Mouse (Mus musculus) urinary bladder, postnatal 36 days (tissue): Measurements from ENCODE around the gene Tas2r125.
"Not testable (repeated sequence)": the region's sequence is repeated elsewhere in the genome, so short reads cannot be mapped to it uniquely, and the experiment has no call there.

Experiments used
- DNase-seq, 2 experiments: peaks; one replicate each; pipeline ENCODE4 v3.0.0; 2022; ENCODE audit warnings: low spot score in 2 of 2, mixed read lengths in 1 of 2

Gene Tas2r125

DNA sequence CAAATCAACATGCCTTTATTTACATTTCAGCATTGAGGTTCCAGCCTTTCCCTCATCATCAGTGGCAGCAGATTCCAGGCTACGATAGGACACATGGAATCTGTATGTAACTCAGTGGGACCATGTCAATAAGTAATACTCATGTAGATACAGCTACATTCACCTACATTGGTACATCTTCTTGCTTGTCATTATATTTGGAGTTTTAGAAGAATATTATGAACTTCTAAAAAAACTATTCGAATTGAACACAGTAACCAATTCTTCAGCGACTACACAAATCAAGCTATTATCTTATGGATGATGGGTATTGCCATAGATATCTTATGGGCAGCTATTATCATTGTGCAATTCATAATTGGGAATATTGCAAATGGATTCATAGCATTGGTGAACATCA lies at the start of gene Tas2r125:
TSS of gene Tas2r125 (plus strand) at position 301 of the 400 bp plus-strand sequence.
- DNase-seq: no peak

DNA sequence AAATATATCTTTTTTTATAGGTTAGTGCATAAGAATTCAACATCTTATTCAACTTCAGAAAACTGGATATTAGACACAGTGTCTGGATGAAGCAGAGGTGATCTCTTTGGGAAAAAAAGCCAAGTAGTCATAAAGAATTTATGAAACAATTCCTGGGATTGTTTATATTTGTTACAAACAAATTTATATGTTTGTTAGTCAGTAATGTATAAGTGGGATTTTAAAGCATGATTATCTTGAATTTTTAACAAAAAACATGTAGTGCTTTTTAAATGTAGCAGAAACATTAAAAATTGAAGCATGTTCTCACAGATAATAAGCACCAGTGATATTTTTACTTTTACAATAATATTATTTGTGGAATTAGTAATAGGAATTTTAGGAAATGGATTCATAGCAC lies 41.7 kb upstream of the Tas2r125 start, which contains the start of gene Tas2r110:
TSS of gene Tas2r110 (plus strand) at position 301 of the 400 bp plus-strand sequence.
- DNase-seq: no peak

DNA sequence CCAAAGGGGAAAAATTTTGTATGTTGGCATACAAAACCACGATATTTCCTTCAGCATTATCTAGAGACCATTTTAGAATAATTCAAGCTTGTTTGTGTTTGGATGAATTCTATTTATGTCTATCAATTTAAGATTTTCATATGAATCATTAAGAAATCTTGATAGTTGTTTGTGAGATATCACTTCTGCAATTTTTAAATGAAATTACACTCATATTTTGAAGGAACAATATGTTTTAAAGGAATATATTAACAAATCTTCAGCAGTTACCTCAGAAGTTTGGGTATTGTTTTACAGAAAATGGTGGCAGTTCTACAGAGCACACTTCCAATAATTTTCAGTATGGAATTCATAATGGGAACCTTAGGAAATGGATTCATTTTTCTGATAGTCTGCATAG lies 16.7 kb upstream of the Tas2r125 start, which contains the start of gene Tas2r113:
TSS of gene Tas2r113 (plus strand) at position 301 of the 400 bp plus-strand sequence.
- DNase-seq: no peak

DNA sequence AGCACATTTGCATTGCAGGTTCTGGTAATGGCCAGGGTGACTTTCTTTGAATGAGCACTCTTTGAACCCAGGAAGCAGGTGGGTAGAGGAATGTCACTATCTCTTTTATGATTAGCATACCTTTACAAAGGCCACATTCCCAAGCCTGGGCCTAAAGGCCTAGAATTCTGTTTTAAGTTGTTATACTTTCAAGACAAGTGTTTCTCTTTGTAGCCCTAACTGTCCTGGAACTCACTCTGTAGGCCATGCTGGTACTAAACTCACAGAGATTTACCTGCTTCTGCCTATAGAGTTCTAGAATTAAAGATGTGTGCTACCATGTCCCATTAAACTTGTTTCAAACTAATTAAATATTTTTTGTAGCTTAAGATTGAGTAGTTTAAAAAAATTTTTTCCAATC lies 31.9 kb downstream of the Tas2r125 start:
- not testable (repeated sequence) for DNase-seq

DNA sequence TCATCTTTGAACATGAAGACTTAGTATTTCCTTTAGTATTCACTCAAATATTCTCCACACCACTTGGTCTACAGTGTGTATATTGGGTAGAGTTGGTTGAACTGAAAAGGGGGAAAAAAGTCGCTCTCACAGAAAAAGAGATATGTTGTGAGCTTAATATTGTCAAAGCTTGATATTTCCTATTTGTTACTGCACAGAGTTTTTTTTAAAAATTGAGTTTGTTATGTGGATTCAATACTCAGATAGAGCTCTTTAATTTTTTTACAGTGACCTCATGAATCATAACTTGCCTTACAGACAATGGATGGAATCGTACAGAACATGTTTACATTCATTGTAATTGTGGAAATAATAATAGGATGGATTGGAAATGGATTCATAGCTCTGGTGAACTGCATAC lies 41.4 kb downstream of the Tas2r125 start, which contains the start of gene Tas2r129:
TSS of gene Tas2r129 (plus strand) at position 301 of the 400 bp plus-strand sequence.
- DNase-seq: no peak

DNA sequence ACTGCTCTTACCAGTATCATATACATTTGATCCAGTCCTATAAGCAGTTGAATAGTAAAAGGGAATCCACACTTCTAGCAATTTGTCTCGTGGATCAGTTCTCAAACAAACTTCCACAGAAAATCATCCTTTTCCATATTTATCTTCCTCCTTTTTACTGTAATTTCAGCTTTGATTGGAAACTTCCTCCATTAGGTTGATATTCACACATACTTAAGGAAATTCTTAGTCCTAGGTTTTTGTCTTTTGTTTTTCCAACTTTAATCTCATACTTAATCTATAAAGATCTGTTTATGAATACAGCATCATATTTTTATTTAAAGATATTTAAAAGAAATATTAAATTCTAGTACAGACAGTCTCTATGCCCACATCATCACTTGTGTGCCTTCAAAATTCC lies 48.4 kb downstream of the Tas2r125 start, which contains the start of gene Tas2r131:
TSS of gene Tas2r131 (minus strand) at position 101 of the 400 bp plus-strand sequence.
- no peak for DNase-seq
